16 mouse cellular contexts compared by ENCODE assay signal in genomic region chr16:49708074-49708473, GRCm38 (mm10). TPM values are rescaled to one million over a fixed set of nuclear protein-coding genes. Genes with fewer than 3 reads are reported as not detected.
DNase-seq lines count a peak whose midpoint lies in the region; ATAC-seq and TF ChIP-seq lines count a peak whose summit lies in the region.
"Had no signal": no experiment of that assay in that cellular context is flagged by ENCODE, and none has a peak within 500 bp of the region (broad histone marks: within the 10 kb centered on the region; RNA-seq: fewer than 3 reads in every experiment).

No protein-coding gene starts in this region.

- TF ChIP-seq CTCF in spleen, adult 2 months (IDR thresholded peaks at IDR 0.05; ENCODE audit: extremely low read depth, insufficient read depth, insufficient read length, insufficient replicate concordance) = no peak
- TF ChIP-seq CTCF in thymus, adult 2 months (IDR thresholded peaks at IDR 0.05; ENCODE audit: borderline replicate concordance, control insufficient read depth, extremely low read depth, insufficient read depth, low read length, poor library complexity) = no peak

- peak overlapping the region; percentile 51; the same call in 1 of the 2 replicates for H3K27ac ChIP-seq in spleen, adult 2 months (ENCODE audit: insufficient read depth, low read length)
- peak overlapping the region; percentile 61 for H3K27ac ChIP-seq in thymus, adult 2 months (ENCODE audit: control insufficient read depth, insufficient read depth, low read length)
- no peak overlapping the region for H3K27ac ChIP-seq in limb, embryonic 10.5 days
- H3K27ac ChIP-seq: embryonic facial prominence, embryonic 12.5 days; forebrain, embryonic 15.5 days; hindbrain, postnatal 0 days; neural tube, embryonic 13.5 days had no signal

- H3K27me3 ChIP-seq in spleen, adult 2 months (ENCODE audit: control insufficient read depth, insufficient read depth, low read length) = no peaks in the 10 kb centered on the region
- no peaks in the 10 kb centered on the region for H3K27me3 ChIP-seq in thymus, adult 2 months (ENCODE audit: control insufficient read depth, insufficient read depth, low read length)
- no peaks in the 10 kb centered on the region for H3K27me3 ChIP-seq in limb, embryonic 10.5 days (ENCODE audit: low read depth, poor library complexity, severe bottlenecking)
- H3K27me3 ChIP-seq: embryonic facial prominence, embryonic 12.5 days; forebrain, embryonic 15.5 days; neural tube, embryonic 13.5 days had no signal

- WGBS in spleen, adult 2 months = 5% methylated on average over 1 of the region's 1 CpGs
- WGBS in thymus, adult 2 months = 5% methylated on average over 1 of the region's 1 CpGs
- WGBS in limb, embryonic 10.5 days = 79% methylated on average over 1 of the region's 1 CpGs

- TF ChIP-seq POLR2A in spleen, adult 2 months (IDR thresholded peaks at IDR 0.05; ENCODE audit: low read depth, low read length) = no peak
- TF ChIP-seq POLR2A in thymus, adult 2 months (IDR thresholded peaks at IDR 0.05; ENCODE audit: control insufficient read depth, extremely low read depth, insufficient read depth, low read length, poor library complexity) = no peak

- no peaks in the 10 kb centered on the region for H3K9me3 ChIP-seq in limb, embryonic 10.5 days (replicated peaks)
- H3K9me3 ChIP-seq: embryonic facial prominence, embryonic 12.5 days; forebrain, embryonic 15.5 days; neural tube, embryonic 13.5 days had no signal

- no peak for DNase-seq in spleen, adult 2 months (ENCODE audit: low read depth in 1 of 2, low spot score in 2 of 2)
- no peak for DNase-seq in spleen, postnatal 10 days (ENCODE audit: low spot score in 2 of 2)
- peak; percentile 45 for DNase-seq in thymus, adult 2 months
- DNase-seq in heart, postnatal 14 days = no peak
- no peak for DNase-seq in limb, embryonic 10.5 days (ENCODE audit: low spot score)
- DNase-seq: adrenal gland, adult 8-10 months; cerebellum, adult 11-12 months; kidney, adult 9 months; lung, embryonic 14.5 days; right cerebral cortex, postnatal 14 days had no signal

- intact Hi-C loops in heart, postnatal 14 days (cut with DNase I) = no loop called here

- H3K36me3 ChIP-seq in spleen, adult 2 months (ENCODE audit: control insufficient read depth, insufficient read depth, low read length) = no peaks in the 10 kb centered on the region
- H3K36me3 ChIP-seq in thymus, adult 2 months (ENCODE audit: control insufficient read depth, insufficient read depth, low read length) = peaks cover 8% of the 10 kb centered on the region; the same call in 1 of the 2 replicates
- H3K36me3 ChIP-seq in limb, embryonic 10.5 days = peaks cover 15% of the 10 kb centered on the region; the same call in 1 of the 2 replicates

- H3K4me3 ChIP-seq in spleen, adult 2 months (ENCODE audit: extremely low read depth, insufficient read depth, insufficient read length) = no peak overlapping the region
- no peak overlapping the region for H3K4me3 ChIP-seq in thymus, adult 2 months (ENCODE audit: control insufficient read depth, insufficient read depth, low read length)
- H3K4me3 ChIP-seq in limb, embryonic 10.5 days = no peak overlapping the region
- H3K4me3 ChIP-seq: embryonic facial prominence, embryonic 12.5 days; forebrain, embryonic 15.5 days; neural tube, embryonic 13.5 days had no signal

- ATAC-seq in common myeloid progenitor, adult 5-6 weeks (replicated peaks; ENCODE audit: low read depth, poor library complexity, severe bottlenecking) = peak; percentile 36; the same call in 1 of the 2 replicates
- ATAC-seq in monocyte, adult 5-6 weeks (replicated peaks; ENCODE audit: insufficient number of reproducible peaks, low FRiP score, low TSS enrichment, poor library complexity, severe bottlenecking) = no peak
- ATAC-seq: forebrain, embryonic 15.5 days; hindbrain, postnatal 0 days had no signal

- peaks cover 3% of the 10 kb centered on the region; the same call in 1 of the 2 replicates for H3K4me1 ChIP-seq in spleen, adult 2 months (ENCODE audit: control insufficient read depth, insufficient read depth, insufficient read length)
- H3K4me1 ChIP-seq in thymus, adult 2 months (replicated peaks; ENCODE audit: control insufficient read depth, insufficient read depth, low read length) = peaks cover 5% of the 10 kb centered on the region
- H3K4me1 ChIP-seq in limb, embryonic 10.5 days = no peaks in the 10 kb centered on the region
- H3K4me1 ChIP-seq: embryonic facial prominence, embryonic 12.5 days; forebrain, embryonic 15.5 days; neural tube, embryonic 13.5 days had no signal

RNA-seq across cellular contexts. Expression of gene Ift57, which starts 9.0 kb away (rescaled TPM):
- polyA plus RNA-seq in spleen, adult 2 months (2012; rRNA removed) = 1.2 and 1.3 TPM in 2 replicates
- 49.5 and 70.0 TPM in 2 replicates for total RNA-seq in common myeloid progenitor, adult 5-6 weeks (2017)
- 3.9 and 4.5 TPM in 2 replicates for polyA plus RNA-seq in thymus, adult 2 months (2012; rRNA removed)
- 10 to 100 TPM; 10.9 to 13.0 TPM for total RNA-seq in heart, postnatal 14 days (2021)
- 20.7 and 23.1 TPM in 2 replicates for polyA plus RNA-seq in limb, embryonic 10.5 days (2016; fragmentation: Nextera tagmentation; extraction: Ambion mirVana)
- total RNA-seq in monocyte, adult 5-6 weeks (2017) = 6.9 to 24.7 TPM (median 14.1 TPM) in 3 replicates
